Mouse (Mus musculus): Measurements from ENCODE around the gene Cadm4. TPM values are rescaled to one million over a fixed set of nuclear protein-coding genes. Genes with fewer than 3 reads are reported as not detected.
A peak's percentile ranks its signal among the peaks of the same experiment; 100 is the strongest.

The Cadm4 gene
- polyA plus RNA-seq, 1 experiment from 2014 or later, result 26.3 TPM

DNA sequence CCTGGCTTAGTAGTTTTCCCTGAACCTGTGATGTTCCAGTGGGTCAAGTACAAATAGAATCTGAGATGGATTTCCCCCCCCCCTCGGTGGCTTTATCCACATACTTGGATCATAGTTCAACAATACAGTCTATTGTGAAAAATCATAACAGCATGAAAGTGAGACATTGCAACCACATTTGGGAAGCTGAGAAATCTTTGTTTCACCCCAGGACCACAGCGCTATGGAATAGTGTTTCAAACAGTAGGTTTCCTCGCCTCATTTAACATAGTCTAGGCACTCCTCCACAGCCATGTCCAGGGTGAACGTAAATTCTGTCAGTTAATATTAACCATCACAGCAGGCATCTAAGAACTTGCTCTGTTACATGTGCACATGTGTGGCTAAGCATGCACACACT is 55.3 kb downstream of the Cadm4 start:
- no peak overlapping the region for H3K4me3 ChIP-seq (ENCODE audit: low read depth, low read length)
- 80% methylated on average over 4 of the region's 4 CpGs for WGBS

DNA sequence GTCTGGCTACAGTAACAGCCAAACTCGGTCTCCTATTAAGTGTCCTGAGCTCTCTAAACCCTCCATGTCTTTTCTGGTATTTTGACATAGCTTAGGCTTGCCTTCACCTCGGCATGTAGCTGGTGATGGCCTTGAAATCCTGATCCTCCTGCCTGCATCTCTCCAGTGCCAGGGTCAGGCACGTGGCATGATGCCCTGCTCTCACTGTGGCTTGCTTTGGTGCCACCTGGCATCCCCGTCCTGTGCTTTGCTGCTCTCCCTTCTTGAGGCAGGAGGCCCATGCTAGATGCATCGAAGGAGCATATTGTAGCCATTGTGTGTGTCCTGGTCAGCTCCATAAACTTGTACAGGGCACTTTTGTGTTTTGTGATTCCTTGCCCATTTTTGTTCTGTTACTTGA is 55.8 kb downstream of the Cadm4 start:
- 81% methylated on average over 5 of the region's 5 CpGs for WGBS
- ATAC-seq (no peak), DNase-seq (ENCODE audit: low spot score) (no peak)
- Histone ChIP-seq H3K4me2 (ENCODE audit: low read length) (no peak overlapping the region), H3K9me3 (replicated peaks; ENCODE audit: control insufficient read depth, low read length) (no peaks in the 10 kb centered on the region), H3K4me1 (ENCODE audit: control insufficient read depth, insufficient read depth, low read length) (peaks cover 6% of the 10 kb centered on the region), H3K27ac (ENCODE audit: low read depth, low read length) (no peak overlapping the region), H3K9ac (ENCODE audit: low read length) (no peak overlapping the region), H3K4me3 (ENCODE audit: low read depth, low read length) (no peak overlapping the region), H3K27me3 (replicated peaks; ENCODE audit: control insufficient read depth, insufficient read depth, low read length) (no peaks in the 10 kb centered on the region), H3K36me3 (ENCODE audit: control insufficient read depth, insufficient read depth, low read length) (peaks cover 38% of the 10 kb centered on the region)

More for the DNA sequence above, 55.3 kb downstream of the Cadm4 start:
- peaks cover 38% of the 10 kb centered on the region for H3K36me3 ChIP-seq (ENCODE audit: control insufficient read depth, insufficient read depth, low read length)
- H3K27ac ChIP-seq (ENCODE audit: low read depth, low read length), result no peak overlapping the region
- no peak for DNase-seq (ENCODE audit: low spot score)
- ATAC-seq, result no peak
- H3K4me1 ChIP-seq (ENCODE audit: control insufficient read depth, insufficient read depth, low read length), result peaks cover 11% of the 10 kb centered on the region
- no peaks in the 10 kb centered on the region for H3K9me3 ChIP-seq (replicated peaks; ENCODE audit: control insufficient read depth, low read length)
- H3K27me3 ChIP-seq (replicated peaks; ENCODE audit: control insufficient read depth, insufficient read depth, low read length), result no peaks in the 10 kb centered on the region
- no peak overlapping the region for H3K4me2 ChIP-seq (ENCODE audit: low read length)
- no peak overlapping the region for H3K9ac ChIP-seq (ENCODE audit: low read length)

DNA sequence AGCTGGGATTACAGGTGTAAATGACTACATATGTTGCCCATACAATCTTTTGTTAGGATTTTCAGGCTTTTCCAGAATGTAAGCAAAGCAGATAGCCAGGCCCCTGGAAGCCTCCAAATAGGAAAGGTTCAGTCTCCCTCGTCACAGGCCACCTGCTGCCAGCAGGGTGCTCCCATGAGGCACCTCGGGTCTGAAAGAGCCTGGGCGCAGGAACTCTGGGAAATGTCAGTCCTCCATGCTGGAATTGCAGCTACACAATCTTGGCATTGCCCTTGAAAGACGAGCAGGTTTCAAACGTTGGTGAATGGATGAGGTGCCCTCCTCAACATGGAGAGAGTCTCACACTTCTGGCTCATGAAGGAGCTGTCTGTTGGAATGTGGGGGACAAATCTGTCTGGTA is 56.3 kb downstream of the Cadm4 start:
- DNase-seq (ENCODE audit: low spot score) (no peak), ATAC-seq (no peak)
- no peak overlapping the region for H3K4me2 ChIP-seq (ENCODE audit: low read length)
- peaks cover 5% of the 10 kb centered on the region for H3K4me1 ChIP-seq (ENCODE audit: control insufficient read depth, insufficient read depth, low read length)
- H3K9me3 ChIP-seq (replicated peaks; ENCODE audit: control insufficient read depth, low read length), result no peaks in the 10 kb centered on the region
- peaks cover 34% of the 10 kb centered on the region for H3K36me3 ChIP-seq (ENCODE audit: control insufficient read depth, insufficient read depth, low read length)
- no peaks in the 10 kb centered on the region for H3K27me3 ChIP-seq (replicated peaks; ENCODE audit: control insufficient read depth, insufficient read depth, low read length)
- H3K27ac ChIP-seq (ENCODE audit: low read depth, low read length), result no peak overlapping the region
- H3K9ac ChIP-seq (ENCODE audit: low read length), result 0 out of 2 replicates have a peak overlapping the region, but pooled peaks have one; percentile 10
- WGBS, result 49% methylated on average over 5 of the region's 5 CpGs
- no peak overlapping the region for H3K4me3 ChIP-seq (ENCODE audit: low read depth, low read length)

DNA sequence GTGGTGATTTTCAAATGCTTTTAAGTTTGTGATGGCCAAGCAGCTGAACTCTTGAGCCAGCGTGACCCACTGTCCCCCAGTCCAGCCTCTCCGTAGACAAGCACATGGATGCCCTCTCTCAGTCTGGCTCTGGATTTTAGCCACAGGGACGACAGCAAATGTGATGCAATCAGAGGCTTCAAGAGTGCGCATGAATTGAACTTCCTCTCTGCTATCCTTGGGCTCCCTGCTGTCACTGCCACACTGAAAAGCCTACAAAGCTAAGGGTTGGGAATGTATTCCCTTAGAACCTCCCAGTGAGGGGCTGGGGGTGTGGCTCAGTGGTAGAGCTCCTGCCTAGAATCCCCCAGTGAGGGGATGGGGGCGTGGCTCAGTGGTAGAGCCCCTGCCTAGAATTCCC is 56.9 kb downstream of the Cadm4 start:
- H3K9ac ChIP-seq (ENCODE audit: low read length), result no peak overlapping the region
- H3K4me2 ChIP-seq (ENCODE audit: low read length), result no peak overlapping the region
- peaks cover 5% of the 10 kb centered on the region for H3K4me1 ChIP-seq (ENCODE audit: control insufficient read depth, insufficient read depth, low read length)
- 73% methylated on average over 5 of the region's 5 CpGs for WGBS
- no peak overlapping the region for H3K4me3 ChIP-seq (ENCODE audit: low read depth, low read length)
- peaks cover 29% of the 10 kb centered on the region for H3K36me3 ChIP-seq (ENCODE audit: control insufficient read depth, insufficient read depth, low read length)
- ATAC-seq, result no peak
- no peak for DNase-seq (ENCODE audit: low spot score)
- no peaks in the 10 kb centered on the region for H3K9me3 ChIP-seq (replicated peaks; ENCODE audit: control insufficient read depth, low read length)
- H3K27ac ChIP-seq (ENCODE audit: low read depth, low read length), result no peak overlapping the region
- H3K27me3 ChIP-seq (replicated peaks; ENCODE audit: control insufficient read depth, insufficient read depth, low read length), result no peaks in the 10 kb centered on the region

DNA sequence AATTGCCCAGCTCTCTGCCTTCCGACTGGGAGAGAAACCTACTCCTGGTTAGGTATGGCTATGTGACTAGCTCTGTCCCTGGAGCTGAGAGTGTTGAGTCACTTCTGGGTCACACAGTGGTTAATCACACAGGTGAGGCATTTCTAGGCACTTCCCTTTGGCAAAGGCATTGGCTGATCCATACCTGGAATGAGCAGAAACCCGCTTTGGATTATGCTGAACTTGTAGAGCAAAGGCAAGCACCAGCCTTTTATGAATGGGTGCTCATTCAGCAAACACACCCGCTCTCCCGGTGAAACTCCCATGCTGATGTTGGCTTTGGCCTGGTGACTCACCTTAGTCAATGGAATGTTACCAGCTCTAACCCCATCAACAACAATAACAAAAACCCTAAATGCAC is 57.9 kb downstream of the Cadm4 start:
- Histone ChIP-seq H3K4me1 (ENCODE audit: control insufficient read depth, insufficient read depth, low read length) (no peaks in the 10 kb centered on the region), H3K4me2 (ENCODE audit: low read length) (no peak overlapping the region), H3K9me3 (replicated peaks; ENCODE audit: control insufficient read depth, low read length) (no peaks in the 10 kb centered on the region), H3K27me3 (replicated peaks; ENCODE audit: control insufficient read depth, insufficient read depth, low read length) (no peaks in the 10 kb centered on the region), H3K4me3 (ENCODE audit: low read depth, low read length) (no peak overlapping the region), H3K27ac (ENCODE audit: low read depth, low read length) (no peak overlapping the region), H3K9ac (ENCODE audit: low read length) (no peak overlapping the region), H3K36me3 (ENCODE audit: control insufficient read depth, insufficient read depth, low read length) (peaks cover 19% of the 10 kb centered on the region)
- ATAC-seq, result no peak
- no peak for DNase-seq (ENCODE audit: low spot score)
- 96% methylated on average over 4 of the region's 4 CpGs for WGBS

DNA sequence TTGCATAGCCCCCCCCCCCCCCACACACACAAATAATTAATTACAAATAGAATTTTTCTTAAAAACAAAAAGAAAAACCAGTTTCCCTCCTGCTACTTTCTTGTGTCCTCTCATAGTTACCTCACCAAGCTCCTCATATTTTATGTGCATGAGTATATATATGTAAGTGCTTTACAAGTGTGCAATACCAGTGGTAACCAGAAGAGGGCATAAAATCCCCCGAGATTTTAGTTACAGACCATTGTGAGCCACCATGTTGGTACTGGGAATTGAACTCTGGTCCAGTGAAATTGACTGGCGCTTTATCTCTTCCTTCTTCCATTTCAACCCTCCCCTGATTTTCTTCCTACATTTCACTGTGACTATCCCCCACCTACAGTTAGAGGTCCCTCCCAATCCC is 62.7 kb downstream of the Cadm4 start:
- Histone ChIP-seq H3K27me3 (replicated peaks; ENCODE audit: control insufficient read depth, insufficient read depth, low read length) (no peaks in the 10 kb centered on the region), H3K4me3 (ENCODE audit: low read depth, low read length) (no peak overlapping the region), H3K4me2 (ENCODE audit: low read length) (no peak overlapping the region), H3K9me3 (replicated peaks; ENCODE audit: control insufficient read depth, low read length) (no peaks in the 10 kb centered on the region), H3K27ac (ENCODE audit: low read depth, low read length) (no peak overlapping the region), H3K9ac (ENCODE audit: low read length) (no peak overlapping the region), H3K36me3 (ENCODE audit: control insufficient read depth, insufficient read depth, low read length) (no peaks in the 10 kb centered on the region), H3K4me1 (ENCODE audit: control insufficient read depth, insufficient read depth, low read length) (peaks cover 8% of the 10 kb centered on the region)
- 87% methylated on average over 2 of the region's 2 CpGs for WGBS
- ATAC-seq (no peak), DNase-seq (ENCODE audit: low spot score) (no peak)

DNA sequence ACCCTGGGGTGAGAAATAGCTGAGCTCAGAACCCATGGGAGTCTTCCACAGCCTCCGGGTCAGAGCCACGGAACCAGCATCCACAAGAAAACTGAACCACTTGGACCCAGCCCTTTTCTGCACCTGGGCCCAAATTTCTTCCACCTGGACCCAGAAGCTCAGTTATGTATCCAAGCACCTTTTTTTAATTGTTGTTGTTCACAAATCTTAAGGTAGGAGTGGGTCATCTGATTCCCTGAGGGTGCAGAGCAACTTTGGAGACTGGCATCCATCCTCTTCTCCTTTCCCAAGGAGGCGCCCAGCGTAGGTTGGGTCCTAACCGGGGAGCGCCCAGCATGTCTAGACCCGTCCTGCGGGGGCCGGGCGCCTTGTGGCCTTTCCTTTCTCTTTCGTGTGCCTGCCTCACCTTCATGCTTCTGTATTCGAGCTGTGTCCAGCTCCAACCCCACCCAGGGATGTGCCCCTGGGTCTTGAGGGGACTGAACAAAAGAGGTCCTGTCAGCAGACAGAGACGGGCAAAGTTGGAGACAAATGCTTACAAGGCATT is 64.3 kb downstream of the Cadm4 start, which contains the start of the genes Pinlyp and Xrcc1:
TSS of gene Pinlyp (minus strand) at position 51 of the 547 bp plus-strand sequence.
TSS of gene Xrcc1 (plus strand) at position 222 of the 547 bp plus-strand sequence.
- peak; percentile 13 for ATAC-seq
- Histone ChIP-seq H3K36me3 (ENCODE audit: control insufficient read depth, insufficient read depth, low read length) (peaks cover 9% of the 10 kb centered on the region; the same call in 1 of the 2 replicates), H3K9ac (ENCODE audit: low read length) (peak within 1 kb of the TSS; percentile 79), H3K27me3 (replicated peaks; ENCODE audit: control insufficient read depth, insufficient read depth, low read length) (no peaks in the 10 kb centered on the region), H3K27ac (ENCODE audit: low read depth, low read length) (peak within 1 kb of the TSS; percentile 52), H3K4me1 (ENCODE audit: control insufficient read depth, insufficient read depth, low read length) (peaks cover 8% of the 10 kb centered on the region), H3K4me2 (ENCODE audit: low read length) (peak within 1 kb of the TSS; percentile 56), H3K9me3 (replicated peaks; ENCODE audit: control insufficient read depth, low read length) (no peaks in the 10 kb centered on the region), H3K4me3 (ENCODE audit: low read depth, low read length) (peak within 1 kb of the TSS; percentile 81)
- WGBS, result 33% methylated on average over 13 of the region's 13 CpGs
- no peak for DNase-seq (ENCODE audit: low spot score)

DNA sequence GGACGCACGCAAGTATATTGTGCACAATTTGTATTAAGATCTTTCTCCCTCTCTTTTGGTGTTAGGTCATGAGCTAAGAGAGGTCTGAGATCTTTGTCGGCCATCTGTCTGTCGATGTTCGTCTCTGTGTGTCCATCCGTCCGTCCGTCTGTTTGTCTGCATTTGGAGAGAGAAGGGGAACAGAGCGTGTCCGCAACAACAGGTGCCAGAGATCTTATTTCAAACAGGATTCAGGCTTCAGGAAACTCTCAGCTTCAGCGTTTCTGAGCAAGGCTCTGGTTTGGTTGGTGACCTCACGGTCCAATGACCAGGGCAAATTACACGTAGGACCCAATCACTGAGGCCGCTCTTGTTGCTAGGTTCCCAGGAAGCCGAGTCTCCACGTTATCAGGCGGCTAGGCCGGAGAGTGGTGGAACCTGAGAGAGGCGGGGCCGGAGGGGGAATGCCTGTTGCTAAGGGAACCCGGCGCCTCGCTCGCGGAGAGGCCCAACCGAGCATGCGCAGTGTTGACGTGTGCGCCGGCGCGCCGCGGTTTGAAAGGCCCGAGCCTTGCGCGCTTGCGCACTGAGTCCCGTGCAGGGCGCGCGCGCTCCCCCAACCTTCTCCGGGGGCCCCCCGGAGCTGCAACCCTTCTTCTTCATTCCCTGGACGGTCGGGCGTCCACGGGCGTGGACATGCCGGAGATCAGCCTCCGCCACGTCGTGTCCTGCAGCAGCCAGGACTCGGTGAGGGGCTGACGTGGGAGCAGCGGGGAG is 65.0 kb downstream of the Cadm4 start:
- H3K9ac ChIP-seq (ENCODE audit: low read length), result peak overlapping the region; percentile 79
- ATAC-seq (peak; percentile 98), DNase-seq (ENCODE audit: low spot score) (peak; percentile 99)
- peak overlapping the region; percentile 52 for H3K27ac ChIP-seq (ENCODE audit: low read depth, low read length)
- H3K36me3 ChIP-seq (ENCODE audit: control insufficient read depth, insufficient read depth, low read length), result peaks cover 9% of the 10 kb centered on the region; the same call in 1 of the 2 replicates
- H3K4me1 ChIP-seq (ENCODE audit: control insufficient read depth, insufficient read depth, low read length), result peaks cover 8% of the 10 kb centered on the region
- H3K9me3 ChIP-seq (replicated peaks; ENCODE audit: control insufficient read depth, low read length), result no peaks in the 10 kb centered on the region
- peak overlapping the region; percentile 81 for H3K4me3 ChIP-seq (ENCODE audit: low read depth, low read length)
- under 1% methylated on average over 57 of the region's 57 CpGs for WGBS
- H3K4me2 ChIP-seq (ENCODE audit: low read length), result peak overlapping the region; percentile 56
- H3K27me3 ChIP-seq (replicated peaks; ENCODE audit: control insufficient read depth, insufficient read depth, low read length), result no peaks in the 10 kb centered on the region

DNA sequence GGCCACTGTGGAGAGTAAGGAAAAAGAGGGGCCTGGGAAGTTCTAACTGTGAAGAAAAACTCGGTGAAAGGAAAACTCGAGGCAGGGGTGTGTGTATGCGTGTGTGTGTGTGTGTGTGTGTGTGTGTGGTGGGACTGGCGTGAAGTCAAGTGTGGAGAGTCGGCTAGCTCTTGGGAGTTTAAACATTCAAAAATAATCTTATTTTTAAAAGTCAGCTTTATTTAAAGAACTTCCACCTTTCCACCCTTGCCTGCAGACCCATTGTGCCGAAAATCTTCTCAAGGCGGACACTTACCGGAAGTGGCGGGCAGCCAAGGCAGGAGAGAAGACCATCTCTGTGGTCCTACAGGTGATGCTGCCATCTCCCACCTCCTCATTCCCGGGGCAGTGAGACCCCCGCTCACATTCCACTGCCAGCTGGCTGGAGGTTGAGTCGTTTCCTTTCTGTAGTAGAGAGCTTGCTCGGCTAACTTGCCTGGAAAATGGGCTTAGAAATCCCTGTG is 65.8 kb downstream of the Cadm4 start:
- peak overlapping the region; percentile 56 for H3K4me2 ChIP-seq (ENCODE audit: low read length)
- peaks cover 16% of the 10 kb centered on the region for H3K36me3 ChIP-seq (ENCODE audit: control insufficient read depth, insufficient read depth, low read length)
- no peaks in the 10 kb centered on the region for H3K9me3 ChIP-seq (replicated peaks; ENCODE audit: control insufficient read depth, low read length)
- no peaks in the 10 kb centered on the region for H3K27me3 ChIP-seq (replicated peaks; ENCODE audit: control insufficient read depth, insufficient read depth, low read length)
- peaks cover 8% of the 10 kb centered on the region for H3K4me1 ChIP-seq (ENCODE audit: control insufficient read depth, insufficient read depth, low read length)
- no peak overlapping the region for H3K27ac ChIP-seq (ENCODE audit: low read depth, low read length)
- DNase-seq (ENCODE audit: low spot score) (no peak), ATAC-seq (no peak; the same call in 1 of the 2 replicates)
- WGBS, result 23% methylated on average over 13 of the region's 13 CpGs
- H3K9ac ChIP-seq (ENCODE audit: low read length), result peak overlapping the region; percentile 79
- H3K4me3 ChIP-seq (ENCODE audit: low read depth, low read length), result peak overlapping the region; percentile 81
